Mouse (Mus musculus) thymus, adult 2 months (tissue): ENCODE results near the gene Alcam.

Experiments used
- CTCF ChIP-seq: fragments of 200-500 bp; IDR thresholded peaks from 2 replicates; pipeline ENCODE4 v1.5.1; 2012; ENCODE audit warnings: mild to moderate bottlenecking, control low read depth, low read length, moderate library complexity, borderline replicate concordance; ENCODE audit not compliant: control insufficient read depth, poor library complexity, insufficient read depth; ENCODE audit errors: extremely low read depth
- POLR2A ChIP-seq: fragments of 200-500 bp; IDR thresholded peaks from 2 replicates; pipeline ENCODE4 v1.6.1; 2012; ENCODE audit warnings: mild to moderate bottlenecking, low read length, control low read depth, moderate library complexity; ENCODE audit not compliant: control insufficient read depth, poor library complexity, insufficient read depth; ENCODE audit errors: extremely low read depth

DNA sequence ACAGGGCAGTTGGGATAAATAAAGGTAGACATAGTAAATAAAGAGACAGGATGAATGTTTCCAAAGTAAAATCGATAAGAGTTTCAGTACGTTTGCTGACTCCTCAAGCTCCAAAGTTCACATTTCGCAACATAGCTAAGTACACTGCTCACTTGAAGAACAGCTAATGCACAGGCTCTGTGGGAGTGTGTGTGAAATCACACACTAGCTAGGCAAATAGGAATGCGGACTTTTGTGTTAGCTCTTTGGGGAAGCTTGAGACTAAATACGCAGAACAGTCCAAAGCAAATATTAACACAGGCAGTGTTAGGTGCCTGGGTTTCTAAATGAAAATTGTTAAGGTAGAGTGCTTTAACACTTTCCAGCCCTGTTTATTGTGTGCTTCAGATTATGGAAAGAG lies 120.2 kb downstream of the Alcam start:
- TF ChIP-seq CTCF (no peak), POLR2A (no peak)
